Comparison of ENCODE assay signal across 8 mouse cellular contexts in genomic region chr4:111327760-111328373, GRCm38 (mm10).
DNase-seq lines count a peak whose midpoint lies in the region; ATAC-seq and TF ChIP-seq lines count a peak whose summit lies in the region.

No protein-coding gene starts in this region.

- no peak overlapping the region for H3K27ac ChIP-seq in liver, postnatal 0 days (ENCODE audit: low read depth)
- H3K27ac ChIP-seq in midbrain, embryonic 16.5 days (ENCODE audit: low read length): no peak overlapping the region

- DNase-seq in cerebellum, adult 9-10 months: peak; percentile 38
- DNase-seq in cerebellum, adult 11-12 months: no peak
- DNase-seq in liver, postnatal 0 days: no peak
- DNase-seq in liver: no peak
- peak; percentile 16 for DNase-seq in c-Kit-positive CD71-negative TER-119-negative erythroid progenitor cells, embryonic 14.5 days (ENCODE audit: low read depth)
- DNase-seq in induced T-regulatory cell, adult 2 months (ENCODE audit: low read depth): peak; percentile 35
- no peak for DNase-seq in ovary, postnatal 36 days (ENCODE audit: low spot score)

- no peaks in the 10 kb centered on the region for H3K27me3 ChIP-seq in liver, postnatal 0 days (ENCODE audit: insufficient read depth, low read length)
- no peaks in the 10 kb centered on the region for H3K27me3 ChIP-seq in midbrain, embryonic 16.5 days (ENCODE audit: control insufficient read depth, insufficient read depth, low read depth, low read length)

- H3K36me3 ChIP-seq in liver, postnatal 0 days (replicated peaks; ENCODE audit: insufficient read depth, low read length): no peaks in the 10 kb centered on the region
- no peaks in the 10 kb centered on the region for H3K36me3 ChIP-seq in midbrain, embryonic 16.5 days (ENCODE audit: control insufficient read depth, insufficient read depth, low read length)

- no peaks in the 10 kb centered on the region for H3K4me1 ChIP-seq in liver, postnatal 0 days (ENCODE audit: insufficient read depth)
- H3K4me1 ChIP-seq in midbrain, embryonic 16.5 days (ENCODE audit: control insufficient read depth, insufficient read depth, low read length): no peaks in the 10 kb centered on the region

- H3K4me3 ChIP-seq in liver, postnatal 0 days (ENCODE audit: low read depth, low read length): no peak overlapping the region
- H3K4me3 ChIP-seq in midbrain, embryonic 16.5 days (ENCODE audit: low read depth, low read length): no peak overlapping the region

- no peak overlapping the region for H3K4me2 ChIP-seq in liver, postnatal 0 days (ENCODE audit: low read depth, low read length)
- 0 out of 2 replicates have a peak overlapping the region, but pooled peaks have one; percentile 20 for H3K4me2 ChIP-seq in midbrain, embryonic 16.5 days (ENCODE audit: low read length)

- 55% methylated on average over 11 of the region's 11 CpGs for WGBS in liver, postnatal 0 days (ENCODE audit: insufficient replicate concordance)
- WGBS in midbrain, embryonic 16.5 days: 64% methylated on average over 11 of the region's 11 CpGs

- no peak overlapping the region for H3K9ac ChIP-seq in liver, postnatal 0 days (replicated peaks)
- no peak overlapping the region for H3K9ac ChIP-seq in midbrain, embryonic 16.5 days (ENCODE audit: low read depth, low read length)

- peak; percentile 70 for TF ChIP-seq CTCF in liver, postnatal 0 days (IDR thresholded peaks at IDR 0.05; ENCODE audit: low read depth)

- ATAC-seq in liver, postnatal 0 days: no peak
- peak; percentile 77 for ATAC-seq in midbrain, embryonic 16.5 days

- TF ChIP-seq EP300 in liver, postnatal 0 days (IDR thresholded peaks at IDR 0.05; ENCODE audit: low read depth): no peak

- no peaks in the 10 kb centered on the region for H3K9me3 ChIP-seq in liver, postnatal 0 days (ENCODE audit: low read length)
- H3K9me3 ChIP-seq in midbrain, embryonic 16.5 days (replicated peaks; ENCODE audit: control insufficient read depth, low read length, poor library complexity, severe bottlenecking): no peaks in the 10 kb centered on the region

Comparison
In these comparisons a context has a peak if more than half of its experiments do, and no peak if none do; other contexts are left out.
1. DNase-seq: peak in cerebellum, adult 9-10 months (single experiment), c-Kit-positive CD71-negative TER-119-negative erythroid progenitor cells, embryonic 14.5 days (single experiment) and induced T-regulatory cell, adult 2 months (single experiment); none in cerebellum, adult 11-12 months (single experiment), liver, postnatal 0 days (single experiment), liver (single experiment) and ovary, postnatal 36 days (single experiment).